Mouse (Mus musculus): ENCODE results near the gene Vegfb.

DNA sequence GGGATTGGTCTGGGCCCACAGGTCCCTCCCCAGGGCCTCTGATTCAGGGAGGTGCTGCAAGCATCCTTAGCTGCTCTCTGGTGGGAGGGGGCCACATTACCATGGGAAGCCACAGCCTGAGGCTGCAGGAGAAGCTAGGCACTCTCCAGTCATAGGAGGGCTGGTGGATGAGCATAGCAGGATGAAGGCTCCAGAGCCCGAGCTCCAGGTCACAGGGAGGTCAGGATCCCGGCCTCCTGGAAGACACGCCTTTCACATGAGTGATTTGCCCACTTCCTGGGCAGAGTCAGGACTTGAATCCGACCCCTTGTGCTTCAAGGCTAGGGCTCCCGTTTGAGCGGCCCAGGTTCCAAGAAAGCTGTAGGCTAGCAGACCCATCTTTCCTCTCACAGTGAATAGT is 15.8 kb downstream of the Vegfb start:
- TF ChIP-seq CTCF (IDR thresholded peaks at IDR 0.05; ENCODE audit: borderline replicate concordance, insufficient read depth, low read length): no peak
- TF ChIP-seq POLR2A (IDR thresholded peaks at IDR 0.05; ENCODE audit: low read depth, low read length): no peak
